Mouse (Mus musculus) liver, adult 2 months (tissue): ENCODE data around the gene Hcn1.

Source experiments
- CTCF ChIP-seq: fragments of 200-500 bp; IDR thresholded peaks from 2 replicates; pipeline ENCODE4 v1.5.1; 2011; ENCODE audit warnings: low read depth, low read length, control low read depth
- POLR2A ChIP-seq: fragments of 200-500 bp; IDR thresholded peaks from 2 replicates; pipeline ENCODE4 v1.6.1; 2011; ENCODE audit warnings: low read length, control low read depth; ENCODE audit not compliant: insufficient read depth; ENCODE audit errors: extremely low read depth

DNA sequence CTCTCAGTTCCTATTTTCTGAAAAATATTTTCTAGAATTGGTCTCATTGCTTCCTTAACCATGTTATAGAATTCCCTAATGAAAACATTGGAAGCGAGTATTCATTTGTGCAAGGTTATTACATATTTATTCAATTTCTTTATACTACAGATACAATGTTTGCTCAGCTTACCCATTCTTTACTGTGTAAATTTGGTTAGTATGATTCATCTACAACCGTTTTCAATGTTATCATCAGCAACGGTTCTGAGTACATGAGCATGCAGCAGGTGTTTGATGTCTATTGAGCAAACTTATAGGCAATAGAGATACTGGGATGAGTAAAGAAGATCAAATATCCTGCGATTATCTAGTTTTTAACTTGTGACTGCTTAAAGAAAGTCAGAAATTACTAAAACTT, 327.6 kb downstream of the Hcn1 start:
- no peak for TF ChIP-seq POLR2A
- TF ChIP-seq CTCF, result no peak
